Mouse (Mus musculus) hindbrain, embryonic 11.5 days (tissue): ENCODE measurements at regions not wholly inside any gene's neighbourhood (a gene's known extent, or its start where the extent isn't known, plus 50 kb on each side); places are given as distances from the start of the nearest gene placed in this dataset.

Experiments
- ATAC-seq: fragments of 200-750 bp; cut with Nextera tagmentation; 2 replicates; pipeline ENCODE4 v1.8.0; 2017; ENCODE audit warnings: mild to moderate bottlenecking, moderate TSS enrichment, moderate library complexity; ENCODE audit not compliant: low FRiP score
- DNase-seq: peaks from one replicate; pipeline ENCODE4 v3.0.0-alpha.2; 2015; ENCODE audit warnings: low spot score
- H3K27ac ChIP-seq: fragments of 300-500 bp; sonication (generic); 2 replicates; pipeline ENCODE4 v1.5.1; 2014; ENCODE audit warnings: mild to moderate bottlenecking, low read depth, low read length
- H3K27me3 ChIP-seq: fragments of 300-500 bp; sonication (generic); 2 replicates; pipeline ENCODE4 v1.6.1; 2014; ENCODE audit warnings: mild to moderate bottlenecking, low read length, moderate library complexity, mixed read lengths; ENCODE audit not compliant: control insufficient read depth, insufficient read depth
- H3K36me3 ChIP-seq: fragments of 300-500 bp; sonication (generic); 2 replicates; pipeline ENCODE4 v1.6.1; 2014; ENCODE audit warnings: mild to moderate bottlenecking, low read length, moderate library complexity, mixed read lengths; ENCODE audit not compliant: control insufficient read depth, insufficient read depth
- H3K4me1 ChIP-seq: fragments of 300-500 bp; sonication (generic); replicated peaks from 2 replicates; pipeline ENCODE4 v1.6.1; 2014; ENCODE audit warnings: low read length, mixed read lengths; ENCODE audit not compliant: control insufficient read depth, insufficient read depth
- H3K4me2 ChIP-seq: fragments of 300-500 bp; sonication (generic); replicated peaks from 2 replicates; pipeline ENCODE4 v1.6.1; 2014; ENCODE audit warnings: mild to moderate bottlenecking, low read depth, low read length
- H3K4me3 ChIP-seq: fragments of 300-500 bp; sonication (generic); 2 replicates; pipeline ENCODE4 v1.5.1; 2014; ENCODE audit warnings: low read depth, low read length
- H3K9ac ChIP-seq: fragments of 300-500 bp; sonication (generic); 2 replicates; pipeline ENCODE4 v1.6.1; 2014; ENCODE audit warnings: low read depth, low read length
- H3K9me3 ChIP-seq: fragments of 300-500 bp; sonication (generic); 2 replicates; pipeline ENCODE4 v1.6.1; 2016; ENCODE audit warnings: low read length; ENCODE audit not compliant: control insufficient read depth
- WGBS: fragments of 180-500 bp; shearing (Covaris S2); extraction: QIAGEN DNeasy Blood & Tissue Kit; methylation state at CpG from one replicate; pipeline ENCODE4 v1.1.7; 2014; 5-methylcytosine and 5-hydroxymethylcytosine counted together

DNA sequence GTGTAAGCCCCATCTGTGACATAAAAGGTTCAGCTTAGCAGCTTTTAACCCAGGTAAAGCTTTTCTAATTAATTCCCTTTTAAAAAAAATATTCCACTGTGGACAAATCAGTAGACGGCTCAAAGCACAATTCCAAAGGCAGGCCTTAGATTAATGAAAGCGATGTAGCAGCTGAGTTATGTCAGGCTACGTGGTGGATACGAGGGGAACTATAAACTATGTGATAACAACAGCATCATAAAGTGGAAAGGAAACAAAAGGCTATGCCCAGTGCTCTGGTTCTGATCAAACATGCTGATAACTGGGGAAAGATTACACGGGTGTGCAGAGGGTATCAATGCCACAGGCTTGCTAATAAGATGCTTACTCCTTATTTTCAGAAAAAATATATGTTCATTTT is 184.3 kb upstream of the Rag2 start:
- WGBS, result 88% methylated on average over 5 of the region's 5 CpGs
- no peak overlapping the region for H3K4me2 ChIP-seq
- no peaks in the 10 kb centered on the region for H3K36me3 ChIP-seq
- no peak overlapping the region for H3K9ac ChIP-seq
- H3K27ac ChIP-seq, result no peak overlapping the region
- H3K27me3 ChIP-seq, result no peaks in the 10 kb centered on the region
- DNase-seq, result no peak
- no peaks in the 10 kb centered on the region for H3K9me3 ChIP-seq
- H3K4me1 ChIP-seq, result no peaks in the 10 kb centered on the region
- ATAC-seq, result no peak
- H3K4me3 ChIP-seq, result no peak overlapping the region

DNA sequence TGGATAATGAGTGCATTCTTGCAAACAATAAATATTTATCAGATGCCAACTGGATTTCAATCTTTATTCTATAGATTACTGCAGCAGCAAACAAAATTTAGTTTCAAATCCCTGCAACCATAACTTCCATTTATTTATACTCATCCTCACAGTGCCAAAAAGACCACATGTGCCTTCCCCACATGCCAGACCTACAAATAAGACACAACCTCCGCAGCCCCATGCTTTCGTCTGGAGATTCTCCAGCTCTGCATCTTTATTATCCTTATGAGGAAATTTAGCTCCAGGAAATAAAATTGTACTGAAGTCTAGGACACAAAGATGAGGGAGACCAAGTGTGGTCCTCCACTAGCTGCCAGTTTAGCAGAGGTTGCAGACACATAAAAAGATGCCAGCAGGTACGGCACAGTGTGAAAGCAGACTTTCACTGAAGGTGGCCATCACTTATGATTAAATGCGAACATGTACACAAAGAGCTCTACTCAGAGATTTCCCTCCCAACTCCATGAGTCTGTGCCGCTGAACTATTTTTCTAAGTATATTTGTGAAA is 183.4 kb upstream of the Rag2 start:
- Histone ChIP-seq H3K4me1 (no peaks in the 10 kb centered on the region), H3K27ac (no peak overlapping the region), H3K27me3 (no peaks in the 10 kb centered on the region), H3K4me2 (no peak overlapping the region), H3K9ac (no peak overlapping the region), H3K9me3 (no peaks in the 10 kb centered on the region), H3K36me3 (no peaks in the 10 kb centered on the region), H3K4me3 (no peak overlapping the region)
- DNase-seq, result no peak
- ATAC-seq, result no peak
- 93% methylated on average over 5 of the region's 5 CpGs for WGBS

DNA sequence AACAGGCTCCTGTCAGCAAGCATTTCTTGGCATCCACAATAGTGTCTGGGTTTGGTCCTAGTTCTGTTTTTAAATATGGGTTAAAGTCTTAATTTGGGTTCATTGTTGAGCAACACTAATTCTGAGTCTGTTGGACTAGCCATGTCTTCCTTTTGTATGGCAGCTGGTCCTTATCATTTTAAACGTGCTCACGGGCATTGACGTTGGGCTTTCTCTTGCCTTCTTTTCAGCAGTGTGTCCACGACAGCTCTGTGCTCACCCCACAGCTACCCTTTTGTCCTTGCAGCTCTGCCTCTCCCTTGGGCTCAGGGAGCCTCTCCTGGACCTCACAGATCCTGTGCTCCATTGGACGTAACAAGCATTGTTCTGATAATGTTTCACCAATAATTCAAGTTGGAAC is 168.9 kb upstream of the Rag2 start:
- WGBS, result 76% methylated on average over 5 of the region's 5 CpGs

GRCm38 (mm10) chr2:101458959-101459358 is 165.6 kb upstream of the Rag2 start:
- ATAC-seq (no peak), DNase-seq (no peak)
- Histone ChIP-seq H3K4me2 (no peak overlapping the region), H3K4me1 (no peaks in the 10 kb centered on the region), H3K9me3 (no peaks in the 10 kb centered on the region), H3K27me3 (no peaks in the 10 kb centered on the region), H3K4me3 (no peak overlapping the region), H3K9ac (no peak overlapping the region), H3K36me3 (no peaks in the 10 kb centered on the region), H3K27ac (no peak overlapping the region)
- 85% methylated on average over 1 of the region's 1 CpGs for WGBS

More for the DNA sequence above, 168.9 kb upstream of the Rag2 start:
- Histone ChIP-seq H3K9ac (no peak overlapping the region), H3K4me3 (no peak overlapping the region), H3K27me3 (no peaks in the 10 kb centered on the region), H3K4me1 (no peaks in the 10 kb centered on the region), H3K36me3 (no peaks in the 10 kb centered on the region), H3K4me2 (no peak overlapping the region), H3K27ac (no peak overlapping the region), H3K9me3 (no peaks in the 10 kb centered on the region)
- ATAC-seq (no peak), DNase-seq (no peak)

- H3K27me3 ChIP-seq, result no peaks in the 10 kb centered on the region
- H3K36me3 ChIP-seq, result no peaks in the 10 kb centered on the region
- no peak overlapping the region for H3K4me2 ChIP-seq
- H3K9me3 ChIP-seq, result no peaks in the 10 kb centered on the region
- no peak for ATAC-seq
- no peak overlapping the region for H3K9ac ChIP-seq
- H3K4me1 ChIP-seq, result no peaks in the 10 kb centered on the region
- WGBS, result 93% methylated on average over 1 of the region's 1 CpGs
- H3K4me3 ChIP-seq, result no peak overlapping the region
- DNase-seq, result no peak
- no peak overlapping the region for H3K27ac ChIP-seq
Observed at GRCm38 (mm10) chr2:101462450-101462849, 162.1 kb upstream of the Rag2 start.

DNA sequence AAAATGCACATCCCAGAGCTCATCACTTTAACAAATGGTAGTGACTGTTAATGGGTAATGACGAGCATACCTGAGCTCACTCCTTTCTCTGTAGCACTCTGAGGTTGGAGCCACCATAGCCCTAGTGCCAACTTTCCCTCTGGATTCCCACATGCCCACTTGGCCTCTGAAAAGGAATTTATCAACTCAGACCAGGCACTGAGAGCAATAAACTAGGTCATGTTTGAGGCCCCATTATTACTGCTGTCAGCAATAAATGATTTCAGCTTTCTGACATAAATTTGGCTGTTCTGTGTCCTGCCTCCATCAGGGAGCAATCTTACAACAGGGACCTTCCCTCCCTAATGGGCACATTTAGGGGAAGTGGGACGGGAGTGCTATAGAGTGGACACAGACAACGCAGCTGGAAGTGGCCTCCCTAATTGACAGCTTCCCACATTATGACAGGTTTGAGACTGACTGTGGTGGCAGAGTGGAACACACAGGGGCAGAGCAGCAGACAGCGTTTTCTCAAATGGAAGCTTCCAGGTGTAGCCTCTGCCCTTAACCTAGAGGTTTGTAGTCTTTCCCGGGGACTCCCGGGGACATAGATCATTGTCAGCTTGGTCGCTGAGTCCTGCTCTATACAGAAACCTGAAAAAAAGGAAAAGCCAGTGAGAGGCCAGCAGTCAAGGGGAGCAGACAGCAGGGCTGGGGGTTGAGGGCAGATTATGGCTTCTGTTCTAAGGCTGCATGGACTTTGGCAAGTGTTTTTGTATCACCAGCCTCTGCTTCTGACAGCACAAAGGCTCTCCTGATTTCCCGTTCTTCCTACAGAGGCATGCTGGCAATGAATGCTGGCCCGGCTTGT is 160.0 kb upstream of the Rag2 start:
- DNase-seq (no peak), ATAC-seq (peak; percentile 35; the same call in 1 of the 2 replicates)
- Histone ChIP-seq H3K27me3 (no peaks in the 10 kb centered on the region), H3K36me3 (no peaks in the 10 kb centered on the region), H3K4me2 (no peak overlapping the region), H3K9me3 (no peaks in the 10 kb centered on the region), H3K27ac (no peak overlapping the region), H3K9ac (no peak overlapping the region), H3K4me1 (no peaks in the 10 kb centered on the region), H3K4me3 (no peak overlapping the region)
- WGBS, result 79% methylated on average over 9 of the region's 9 CpGs

GRCm38 (mm10) chr2:101470569-101471100 is 153.9 kb upstream of the Rag2 start:
- WGBS, result 89% methylated on average over 6 of the region's 6 CpGs
- Histone ChIP-seq H3K36me3 (no peaks in the 10 kb centered on the region), H3K27ac (no peak overlapping the region), H3K4me2 (no peak overlapping the region), H3K4me1 (no peaks in the 10 kb centered on the region), H3K9me3 (no peaks in the 10 kb centered on the region), H3K27me3 (no peaks in the 10 kb centered on the region), H3K9ac (no peak overlapping the region), H3K4me3 (no peak overlapping the region)
- ATAC-seq (no peak), DNase-seq (no peak)

- Histone ChIP-seq H3K27ac (no peak overlapping the region), H3K27me3 (no peaks in the 10 kb centered on the region), H3K4me3 (no peak overlapping the region), H3K4me1 (no peaks in the 10 kb centered on the region), H3K4me2 (no peak overlapping the region), H3K36me3 (no peaks in the 10 kb centered on the region), H3K9me3 (no peaks in the 10 kb centered on the region), H3K9ac (no peak overlapping the region)
- WGBS, result 30% methylated on average over 8 of the region's 8 CpGs
- ATAC-seq (peak; percentile 87), DNase-seq (peak; percentile 89)
Observed at GRCm38 (mm10) chr2:101472449-101473115, 151.9 kb upstream of the Rag2 start.
